Mouse (Mus musculus) kidney, adult 2 months (tissue): ENCODE results near the gene Acad8.

Source experiments
- CTCF ChIP-seq: fragments of 200-500 bp; conservative IDR thresholded peaks from 2 replicates; pipeline ENCODE4 v1.5.1; 2011; ENCODE audit warnings: low read depth, mild to moderate bottlenecking, control low read depth, low read length, moderate library complexity, mixed read lengths; ENCODE audit not compliant: insufficient read depth, insufficient read length
- POLR2A ChIP-seq: fragments of 200-500 bp; IDR thresholded peaks from one replicate; pipeline ENCODE4 v1.6.1; 2011; ENCODE audit warnings: low read depth, low read length, control low read depth

DNA sequence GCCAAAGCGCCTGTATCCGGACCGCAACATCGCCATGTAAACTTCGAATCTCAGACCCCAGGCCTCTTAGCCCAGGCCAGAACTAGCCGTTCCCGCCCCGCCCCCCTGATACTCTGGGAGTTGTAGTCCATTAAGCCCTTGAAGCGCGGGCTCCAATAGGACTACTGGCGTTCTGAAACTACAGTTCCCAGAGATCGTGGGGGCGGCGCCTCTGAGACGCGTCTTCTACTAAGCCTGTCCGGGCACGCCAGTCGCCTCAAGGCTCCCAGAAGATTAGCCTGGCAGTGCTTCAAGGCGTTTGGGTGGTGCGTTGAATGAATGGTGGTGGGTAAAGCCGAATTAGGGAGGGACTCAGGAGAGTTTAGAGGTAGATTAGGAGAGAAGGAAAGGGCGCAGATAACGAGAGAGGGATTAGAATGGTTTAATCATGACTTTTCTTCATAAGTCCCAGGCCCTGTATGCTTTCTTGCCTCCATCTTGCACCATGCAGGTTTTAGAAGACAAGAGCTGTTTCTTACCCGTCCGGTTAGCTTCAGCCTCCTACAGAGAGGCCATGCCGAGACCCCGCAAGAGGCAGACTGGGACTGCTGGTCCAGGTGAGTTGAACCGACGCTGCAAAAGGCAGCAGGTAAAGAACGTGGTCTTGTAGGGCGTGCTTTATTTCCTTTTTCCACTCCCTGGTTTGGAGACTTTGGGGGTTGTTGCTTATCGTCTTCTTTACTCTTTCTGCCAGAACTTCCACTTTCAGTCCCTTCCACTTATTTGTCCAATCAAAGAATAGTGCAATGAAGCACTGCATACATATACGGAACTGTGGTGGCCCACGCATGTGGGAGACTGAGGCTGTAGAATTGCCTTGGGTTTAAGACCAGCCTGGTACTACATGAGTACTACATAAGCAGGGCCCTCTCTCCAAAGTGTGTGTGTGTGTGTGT lies at the start of gene Acad8, which contains the start of gene Thyn1:
- peak; percentile 26 for TF ChIP-seq POLR2A
- no peak for TF ChIP-seq CTCF
